Mouse (Mus musculus) heart, embryonic 16.5 days (tissue): ENCODE data around the gene Wasf1. TPM values are rescaled to one million over a fixed set of nuclear protein-coding genes. Genes with fewer than 3 reads are reported as not detected.

Experiments used
- ATAC-seq: fragments of 200-750 bp; cut with Nextera tagmentation; replicated peaks from 2 replicates; pipeline ENCODE4 v1.8.0; 2017; ENCODE audit warnings: moderate number of reproducible peaks; ENCODE audit not compliant: insufficient read depth, low FRiP score; ENCODE audit errors: extremely low read depth
- H3K27ac ChIP-seq: fragments of 300-500 bp; sonication (generic); 2 replicates; pipeline ENCODE4 v1.5.1; 2014; ENCODE audit warnings: mild to moderate bottlenecking, low read length, control low read depth, moderate library complexity
- H3K27me3 ChIP-seq: fragments of 300-500 bp; sonication (generic); 2 replicates; pipeline ENCODE4 v1.6.1; 2014; ENCODE audit warnings: low read length, mixed read lengths; ENCODE audit not compliant: control insufficient read depth, insufficient read depth
- H3K36me3 ChIP-seq: fragments of 300-500 bp; sonication (generic); 2 replicates; pipeline ENCODE4 v1.6.1; 2014; ENCODE audit not compliant: control insufficient read depth, insufficient read depth
- H3K4me1 ChIP-seq: fragments of 300-500 bp; sonication (generic); 2 replicates; pipeline ENCODE4 v1.6.1; 2014; ENCODE audit warnings: low read length, mixed read lengths; ENCODE audit not compliant: control insufficient read depth, insufficient read depth
- H3K4me2 ChIP-seq: fragments of 300-500 bp; sonication (generic); 2 replicates; pipeline ENCODE4 v1.6.1; 2014; ENCODE audit warnings: low read depth, mild to moderate bottlenecking, control low read depth, low read length
- H3K4me3 ChIP-seq: fragments of 300-500 bp; sonication (generic); 2 replicates; pipeline ENCODE4 v1.5.1; 2014; ENCODE audit warnings: mild to moderate bottlenecking, control low read depth, low read length
- H3K9ac ChIP-seq: fragments of 300-500 bp; sonication (generic); 2 replicates; pipeline ENCODE4 v1.6.1; 2014; ENCODE audit warnings: low read length, control low read depth
- H3K9me3 ChIP-seq: fragments of 300-500 bp; sonication (generic); replicated peaks from 2 replicates; pipeline ENCODE4 v1.6.1; 2016; ENCODE audit warnings: low read length; ENCODE audit not compliant: control insufficient read depth
- WGBS: fragments of 180-500 bp; shearing (Covaris S2); extraction: QIAGEN DNeasy Blood & Tissue Kit; methylation state at CpG from one replicate; pipeline ENCODE4 v1.1.7; 2014; 5-methylcytosine and 5-hydroxymethylcytosine counted together
- polyA plus RNA-seq: library from polyadenylated mRNA; unstranded; fragments of >200 nt; fragmentation: Nextera tagmentation; extraction: Ambion mirVana; gene quantifications from 2 replicates; pipeline ENCODE4 v1.2.1, GENCODE M21; 2015

Wasf1 gene
- polyA plus RNA-seq, 1 experiment from 2014 or later, result 11.4 TPM

DNA sequence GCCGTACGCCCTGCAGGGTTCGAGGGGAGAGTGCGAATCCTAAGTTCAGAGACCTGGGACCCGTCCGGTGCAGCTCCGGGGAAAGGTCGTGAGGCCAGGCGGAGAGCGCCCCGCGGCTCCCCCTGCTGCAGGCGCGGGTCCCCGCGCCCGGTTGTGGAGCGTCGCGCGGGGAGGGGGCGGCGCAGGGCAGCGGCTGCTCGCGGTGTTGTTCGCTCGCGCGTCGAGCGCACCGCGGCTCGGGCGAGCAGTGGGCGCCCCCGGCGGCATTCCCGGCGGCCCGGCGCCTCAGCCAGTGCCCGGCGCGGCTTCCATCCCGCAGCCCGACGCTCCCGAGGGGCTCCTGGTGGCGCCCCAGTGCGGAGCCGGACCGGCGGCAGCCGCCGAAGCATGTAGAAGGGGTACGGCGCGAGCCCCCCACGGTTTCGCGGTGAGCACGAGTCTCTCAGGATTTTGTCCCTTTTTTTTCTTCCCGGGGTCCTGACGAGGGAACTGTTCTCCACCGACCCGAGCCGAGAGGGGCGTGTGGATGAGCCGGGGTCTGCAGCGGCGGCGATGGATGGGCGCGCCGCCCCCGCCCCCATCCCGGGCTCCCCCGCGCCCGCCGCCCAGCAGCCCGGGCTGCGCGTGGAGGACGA lies 486 bp downstream of the Wasf1 start:
- Histone ChIP-seq H3K4me2 (peak overlapping the region; percentile 92), H3K4me3 (peak overlapping the region; percentile 74), H3K9ac (peak overlapping the region; percentile 84), H3K27ac (peak overlapping the region; percentile 88), H3K4me1 (peaks cover 25% of the 10 kb centered on the region), H3K9me3 (no peaks in the 10 kb centered on the region), H3K27me3 (no peaks in the 10 kb centered on the region), H3K36me3 (no peaks in the 10 kb centered on the region; the same call in 1 of the 2 replicates)
- WGBS, result under 1% methylated on average over 78 of the region's 87 CpGs
- peak; percentile 82 for ATAC-seq

DNA sequence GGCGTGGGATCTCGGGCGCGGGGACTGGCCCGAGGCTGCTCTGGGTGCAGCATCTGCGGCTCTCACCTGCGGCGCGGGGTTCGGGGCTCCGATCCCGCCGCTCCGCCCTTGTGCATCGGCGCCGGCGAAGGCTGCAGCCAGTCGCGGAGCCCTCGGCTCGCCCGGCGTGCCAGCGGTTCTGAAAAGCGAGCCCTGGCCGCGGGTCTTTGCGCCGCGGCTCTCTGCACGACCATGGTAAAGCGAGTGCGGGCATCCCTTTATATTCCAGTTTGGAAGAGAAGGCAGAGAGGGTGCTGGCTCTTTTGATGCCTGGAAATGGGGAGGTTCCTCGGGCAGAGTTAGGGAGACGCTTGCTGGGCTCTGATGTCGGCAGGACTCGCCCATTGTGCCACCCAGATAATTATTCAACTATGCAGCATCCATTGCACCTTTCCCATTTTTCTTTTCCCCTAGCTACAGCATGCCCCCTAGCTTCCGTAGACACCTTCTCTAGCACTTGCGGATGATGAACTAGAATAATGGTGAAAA lies 1.1 kb downstream of the Wasf1 start:
- Histone ChIP-seq H3K27me3 (no peaks in the 10 kb centered on the region), H3K27ac (peak overlapping the region; percentile 88), H3K4me3 (peak overlapping the region; percentile 74), H3K9ac (peak overlapping the region; percentile 84), H3K4me1 (peaks cover 22% of the 10 kb centered on the region), H3K4me2 (peak overlapping the region; percentile 92), H3K36me3 (no peaks in the 10 kb centered on the region; the same call in 1 of the 2 replicates), H3K9me3 (no peaks in the 10 kb centered on the region)
- WGBS, result 0% methylated on average over 36 of the region's 40 CpGs
- no peak for ATAC-seq

DNA sequence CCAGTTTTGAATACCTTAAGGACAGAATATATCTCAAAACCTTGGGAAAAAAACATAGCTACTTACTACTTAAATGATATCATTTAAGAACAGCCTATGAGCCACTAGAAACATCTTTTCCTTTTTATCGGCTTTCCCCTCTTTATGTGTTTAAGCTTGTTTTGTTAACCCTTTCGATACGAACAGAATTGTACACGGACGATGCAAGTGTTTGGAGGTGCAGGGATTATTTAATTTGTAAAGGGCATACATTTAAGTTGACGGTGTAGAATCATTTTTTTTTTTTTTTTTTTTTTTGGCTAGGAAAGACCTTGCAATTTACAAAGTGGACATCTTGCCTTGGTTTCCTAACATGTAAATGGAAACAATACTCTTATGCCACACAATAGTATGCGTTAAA lies 2.2 kb downstream of the Wasf1 start:
- peaks cover 14% of the 10 kb centered on the region for H3K4me1 ChIP-seq
- no peak for ATAC-seq
- no peaks in the 10 kb centered on the region for H3K36me3 ChIP-seq
- 83% methylated on average over 7 of the region's 7 CpGs for WGBS
- H3K9ac ChIP-seq, result no peak overlapping the region
- no peak overlapping the region for H3K27ac ChIP-seq
- no peaks in the 10 kb centered on the region for H3K9me3 ChIP-seq
- H3K4me3 ChIP-seq, result no peak overlapping the region
- H3K4me2 ChIP-seq, result no peak overlapping the region
- no peaks in the 10 kb centered on the region for H3K27me3 ChIP-seq

DNA sequence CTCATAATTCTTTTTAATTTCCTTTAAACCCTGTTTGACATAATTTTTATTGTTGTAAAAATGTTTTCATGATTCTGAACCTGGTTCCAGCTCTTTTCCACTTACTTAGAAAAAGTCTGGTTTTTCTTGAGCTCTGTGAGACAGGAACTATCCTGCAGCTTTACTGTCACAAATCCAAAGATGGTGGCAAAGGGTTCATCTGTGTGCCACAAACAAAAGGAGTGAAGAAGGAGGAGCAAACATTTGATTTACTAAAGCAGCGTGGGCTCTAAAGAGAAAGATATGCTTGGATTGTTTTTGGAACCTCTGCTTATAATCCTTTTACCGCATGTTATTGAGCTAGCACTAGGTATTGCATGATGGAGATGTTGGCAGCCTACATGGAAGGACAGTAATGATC lies 4.0 kb downstream of the Wasf1 start:
- WGBS, result 84% methylated on average over 2 of the region's 2 CpGs
- Histone ChIP-seq H3K9me3 (no peaks in the 10 kb centered on the region), H3K27ac (no peak overlapping the region), H3K4me2 (no peak overlapping the region), H3K4me1 (no peaks in the 10 kb centered on the region), H3K9ac (no peak overlapping the region), H3K27me3 (no peaks in the 10 kb centered on the region), H3K36me3 (no peaks in the 10 kb centered on the region), H3K4me3 (no peak overlapping the region)
- ATAC-seq, result no peak

DNA sequence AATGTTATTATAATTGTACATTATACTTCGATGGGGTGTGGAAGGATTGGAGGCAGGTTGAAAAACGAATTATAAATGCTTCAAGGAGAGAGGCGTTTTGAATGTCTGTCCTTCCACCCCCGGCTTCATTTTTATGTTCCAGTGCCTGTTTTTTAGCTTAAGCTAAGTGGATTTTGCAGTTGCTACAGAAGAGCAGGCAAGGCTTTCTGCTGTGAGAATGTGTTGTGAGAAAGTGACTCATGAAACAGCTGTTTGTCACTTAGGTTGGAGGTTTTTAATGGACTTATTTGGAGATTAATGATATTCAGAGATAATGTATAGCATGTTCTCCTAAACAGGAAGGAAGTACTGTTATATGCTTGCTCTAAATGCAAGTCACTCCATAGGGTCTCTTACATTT lies 5.9 kb downstream of the Wasf1 start:
- H3K27me3 ChIP-seq, result no peaks in the 10 kb centered on the region
- no peak overlapping the region for H3K4me2 ChIP-seq
- no peak overlapping the region for H3K4me3 ChIP-seq
- no peak overlapping the region for H3K27ac ChIP-seq
- H3K9me3 ChIP-seq, result no peaks in the 10 kb centered on the region
- ATAC-seq, result no peak
- H3K4me1 ChIP-seq, result no peaks in the 10 kb centered on the region
- WGBS, result 80% methylated on average over 4 of the region's 4 CpGs
- H3K36me3 ChIP-seq, result no peaks in the 10 kb centered on the region
- no peak overlapping the region for H3K9ac ChIP-seq

DNA sequence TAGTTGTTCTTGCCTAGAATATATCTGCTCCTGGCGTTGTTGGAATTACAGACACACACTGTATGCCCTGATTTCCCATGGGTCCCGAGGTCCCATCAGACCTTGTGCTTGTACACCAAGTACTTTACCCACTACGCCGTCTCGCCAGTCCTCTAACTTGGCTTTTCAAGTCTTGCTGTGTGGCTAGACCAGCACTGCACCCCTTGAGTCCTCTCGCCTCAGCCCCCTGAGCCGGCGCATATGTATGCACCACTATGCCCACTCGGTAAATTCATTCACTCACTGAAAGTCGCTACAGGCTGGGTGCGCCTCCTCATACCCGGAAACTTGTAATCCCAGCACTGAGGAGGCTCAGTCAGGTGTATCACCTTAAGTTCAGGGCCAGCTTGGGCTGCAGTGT lies 12.5 kb downstream of the Wasf1 start:
- Histone ChIP-seq H3K9ac (no peak overlapping the region), H3K4me2 (no peak overlapping the region), H3K9me3 (no peaks in the 10 kb centered on the region), H3K36me3 (no peaks in the 10 kb centered on the region), H3K27ac (no peak overlapping the region), H3K4me1 (no peaks in the 10 kb centered on the region), H3K27me3 (no peaks in the 10 kb centered on the region), H3K4me3 (no peak overlapping the region)
- WGBS, result 93% methylated on average over 12 of the region's 12 CpGs
- ATAC-seq, result no peak

DNA sequence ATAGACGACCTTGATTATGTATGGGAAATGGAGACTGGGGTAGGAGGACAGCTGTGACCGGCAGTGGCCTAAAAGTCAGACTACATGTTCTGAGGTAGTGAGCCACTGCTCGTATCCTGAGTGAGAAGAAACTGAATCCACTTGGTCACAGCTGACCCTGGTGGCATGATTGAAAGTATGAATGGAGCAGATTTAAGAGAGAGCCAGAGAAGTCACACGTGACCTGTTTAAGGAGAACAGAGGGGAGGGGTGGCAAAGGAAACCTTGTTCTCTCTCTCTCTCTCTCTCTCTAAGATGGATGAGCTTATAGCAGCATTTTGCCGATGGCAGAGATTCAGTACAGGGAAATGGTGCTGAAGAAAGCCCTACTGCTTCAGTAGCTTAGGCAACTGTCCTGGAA lies 13.4 kb downstream of the Wasf1 start:
- Histone ChIP-seq H3K27ac (no peak overlapping the region), H3K4me2 (no peak overlapping the region), H3K36me3 (no peaks in the 10 kb centered on the region), H3K27me3 (no peaks in the 10 kb centered on the region), H3K9me3 (no peaks in the 10 kb centered on the region), H3K4me1 (no peaks in the 10 kb centered on the region), H3K4me3 (no peak overlapping the region), H3K9ac (no peak overlapping the region)
- WGBS, result 67% methylated on average over 5 of the region's 5 CpGs
- ATAC-seq, result no peak

DNA sequence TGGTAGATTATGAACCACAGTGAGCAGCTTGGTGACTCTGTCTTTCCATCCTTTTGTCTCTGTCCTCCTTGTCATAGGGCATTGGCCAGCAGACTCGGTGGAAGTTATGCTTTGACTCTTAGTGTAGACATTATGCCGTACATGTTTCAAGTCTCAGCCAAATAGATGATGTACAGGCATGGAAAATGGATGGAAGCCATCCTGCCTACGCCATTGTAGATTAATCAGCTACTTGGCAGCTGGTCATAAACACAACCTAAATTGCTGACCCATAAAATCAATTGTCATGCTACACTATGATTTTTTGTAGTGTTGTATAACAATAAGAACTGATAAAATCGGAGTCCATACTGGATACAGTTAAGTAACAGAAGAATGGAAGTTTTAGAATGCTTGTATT lies 18.5 kb downstream of the Wasf1 start:
- Histone ChIP-seq H3K9me3 (no peaks in the 10 kb centered on the region), H3K4me2 (no peak overlapping the region), H3K27ac (no peak overlapping the region), H3K27me3 (no peaks in the 10 kb centered on the region), H3K4me1 (no peaks in the 10 kb centered on the region), H3K36me3 (no peaks in the 10 kb centered on the region), H3K9ac (no peak overlapping the region), H3K4me3 (no peak overlapping the region)
- no peak for ATAC-seq
- 83% methylated on average over 4 of the region's 4 CpGs for WGBS

DNA sequence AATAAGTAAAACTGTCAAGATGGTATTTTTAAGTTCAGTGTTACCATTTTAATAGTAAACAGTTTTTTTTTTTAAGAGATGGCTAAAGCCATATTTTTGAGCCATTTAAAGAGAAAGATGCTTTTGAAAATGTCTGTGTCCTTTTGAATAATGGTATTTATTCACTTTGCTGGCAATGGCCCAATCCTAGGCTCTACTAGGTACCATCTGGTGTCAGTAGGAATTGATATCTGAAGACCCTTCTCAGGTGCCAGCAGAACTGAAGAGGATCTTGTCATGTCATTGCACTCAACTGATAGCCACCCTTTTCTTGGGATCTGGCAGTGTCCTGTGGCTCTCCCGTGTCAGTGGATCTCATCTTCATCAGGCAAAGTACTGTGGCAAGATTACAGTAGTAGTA lies 22.9 kb downstream of the Wasf1 start:
- H3K27me3 ChIP-seq, result no peaks in the 10 kb centered on the region
- no peak overlapping the region for H3K4me2 ChIP-seq
- no peak overlapping the region for H3K9ac ChIP-seq
- no peak overlapping the region for H3K4me3 ChIP-seq
- ATAC-seq, result no peak
- no peaks in the 10 kb centered on the region for H3K36me3 ChIP-seq
- peaks cover 9% of the 10 kb centered on the region; the same call in 1 of the 2 replicates for H3K4me1 ChIP-seq
- no peaks in the 10 kb centered on the region for H3K9me3 ChIP-seq
- H3K27ac ChIP-seq, result no peak overlapping the region
- WGBS, result 71% methylated on average over 1 of the region's 1 CpGs
